Mouse (Mus musculus): ENCODE data around the gene Ptgir.

DNA sequence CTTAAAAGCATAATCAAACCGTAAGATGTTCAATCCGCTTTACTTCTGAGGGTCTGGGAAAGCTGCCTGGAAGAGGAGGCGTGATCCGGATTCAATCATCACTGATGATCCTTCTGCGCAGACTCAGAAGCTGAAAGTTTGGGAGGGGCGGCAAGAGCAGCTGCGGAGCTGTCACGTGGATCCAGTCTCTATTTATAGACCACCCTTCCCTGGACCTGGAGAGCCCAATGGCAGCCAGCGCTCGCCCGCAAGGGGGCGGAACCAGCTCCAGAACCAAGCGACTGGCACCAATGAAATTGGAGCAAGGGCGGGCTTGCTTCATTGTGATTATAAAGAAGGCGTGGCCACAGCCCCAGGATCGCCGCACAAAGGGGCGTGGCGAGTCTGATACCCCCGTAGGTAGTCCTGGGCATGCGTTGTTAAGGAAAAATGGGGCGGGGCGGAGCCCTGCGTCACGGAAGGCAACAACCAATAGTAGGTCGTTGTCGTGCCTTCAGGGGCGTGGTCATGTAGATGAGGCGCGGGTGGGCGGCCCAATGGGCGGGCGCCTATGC lies 31.5 kb upstream of the Ptgir start:
- TF ChIP-seq GATA1 (IDR thresholded peaks at IDR 0.05; ENCODE audit: low read length) (no peak), TAL1 (IDR thresholded peaks at IDR 0.05; ENCODE audit: low read length) (no peak)
